Mouse (Mus musculus) cerebellum, adult 9-10 months (tissue): ENCODE measurements around the gene Gm49416.

Experiments used
- DNase-seq: peaks from one replicate; pipeline ENCODE4 v3.0.0; 2022

Gm49416 gene

GRCm38 (mm10) chr19:8921741-8922140 lies 33.0 kb downstream of the Gm49416 start:
- peak; percentile 42 for DNase-seq

- DNase-seq, result no peak
Observed at GRCm38 (mm10) chr19:8926766-8927165, 38.0 kb downstream of the Gm49416 start.

GRCm38 (mm10) chr19:8927891-8928525 lies 39.3 kb downstream of the Gm49416 start:
- no peak for DNase-seq

GRCm38 (mm10) chr19:8928689-8929223 lies 40.0 kb downstream of the Gm49416 start:
- DNase-seq, result peak; percentile 80

- peak; percentile 88 for DNase-seq
Observed at GRCm38 (mm10) chr19:8929224-8930088, 40.7 kb downstream of the Gm49416 start, which contains the start of the genes Rom1 and Eml3. TSS of gene Rom1 (minus strand) at chr19:8929356. TSS of gene Eml3 (plus strand) at chr19:8929552.

GRCm38 (mm10) chr19:8930117-8930516 lies 41.4 kb downstream of the Gm49416 start:
- no peak for DNase-seq

- no peak for DNase-seq
Observed at GRCm38 (mm10) chr19:8930771-8931170, 42.0 kb downstream of the Gm49416 start.

- DNase-seq, result no peak
Observed at GRCm38 (mm10) chr19:8936736-8937135, 48.0 kb downstream of the Gm49416 start.

- DNase-seq, result no peak
Observed at GRCm38 (mm10) chr19:8940526-8941133, 51.9 kb downstream of the Gm49416 start.

GRCm38 (mm10) chr19:8941136-8941514 lies 52.4 kb downstream of the Gm49416 start:
- no peak for DNase-seq

- peak; percentile 96 for DNase-seq
Observed at GRCm38 (mm10) chr19:8941515-8942217, 52.9 kb downstream of the Gm49416 start, which contains the start of gene Mta2. TSS of gene Mta2 (plus strand) at chr19:8941875.

GRCm38 (mm10) chr19:8942276-8942964 lies 53.7 kb downstream of the Gm49416 start:
- DNase-seq, result no peak

- DNase-seq, result no peak
Observed at GRCm38 (mm10) chr19:8943047-8943446, 54.3 kb downstream of the Gm49416 start.

- DNase-seq, result no peak
Observed at GRCm38 (mm10) chr19:8944062-8944461, 55.3 kb downstream of the Gm49416 start.

- DNase-seq, result no peak
Observed at GRCm38 (mm10) chr19:8944750-8945149, 56.0 kb downstream of the Gm49416 start.
